ENCODE assay signal across 8 mouse cellular contexts in genomic region chr2:45112021-45112747, GRCm38 (mm10). TPM values are rescaled to one million over a fixed set of nuclear protein-coding genes. Genes with fewer than 3 reads are reported as not detected.
DNase-seq lines count a peak whose midpoint lies in the region; ATAC-seq and TF ChIP-seq lines count a peak whose summit lies in the region.

No protein-coding gene starts in this region.

- ATAC-seq in hindbrain, postnatal 0 days = no peak
- no peak for ATAC-seq in midbrain, embryonic 12.5 days (ENCODE audit: low FRiP score, low read depth)

- peaks cover 27% of the 10 kb centered on the region for H3K27me3 ChIP-seq in embryonic facial prominence, embryonic 10.5 days (replicated peaks; ENCODE audit: low read depth, poor library complexity, severe bottlenecking)
- H3K27me3 ChIP-seq in hindbrain, postnatal 0 days (ENCODE audit: insufficient read depth, low read length) = no peaks in the 10 kb centered on the region
- no peaks in the 10 kb centered on the region for H3K27me3 ChIP-seq in midbrain, embryonic 12.5 days

- intact Hi-C loops in left cerebral cortex, adult 2 months (cut with DNase I) = loop anchor here (5.0 to 10.0 kb wide), 6 partner anchors 540 to 1330 kb away; no protein-coding TSS in a partner anchor

- H3K4me3 ChIP-seq in left cerebral cortex, adult 2 months = peak overlapping the region; percentile 86
- peak overlapping the region; percentile 96 for H3K4me3 ChIP-seq in embryonic facial prominence, embryonic 10.5 days
- H3K4me3 ChIP-seq in hindbrain, postnatal 0 days (ENCODE audit: low read length) = peak overlapping the region; percentile 82
- H3K4me3 ChIP-seq in midbrain, embryonic 12.5 days = peak overlapping the region; percentile 99

- no peak for TF ChIP-seq CTCF in left cerebral cortex, adult 2 months (IDR thresholded peaks at IDR 0.05)
- no peak for TF ChIP-seq CTCF in hindbrain, postnatal 0 days (IDR thresholded peaks at IDR 0.05; ENCODE audit: low read depth)

- H3K9ac ChIP-seq in hindbrain, postnatal 0 days (replicated peaks; ENCODE audit: low read length) = peak overlapping the region; percentile 56
- peak overlapping the region; percentile 100 for H3K9ac ChIP-seq in midbrain, embryonic 12.5 days (replicated peaks)

- WGBS in embryonic facial prominence, embryonic 10.5 days = 3% methylated on average over 9 of the region's 9 CpGs
- 6% methylated on average over 9 of the region's 9 CpGs for WGBS in hindbrain, postnatal 0 days
- under 1% methylated on average over 9 of the region's 9 CpGs for WGBS in midbrain, embryonic 12.5 days

- H3K36me3 ChIP-seq in embryonic facial prominence, embryonic 10.5 days (replicated peaks) = no peaks in the 10 kb centered on the region
- H3K36me3 ChIP-seq in hindbrain, postnatal 0 days (ENCODE audit: insufficient read depth, low read length) = no peaks in the 10 kb centered on the region
- no peaks in the 10 kb centered on the region for H3K36me3 ChIP-seq in midbrain, embryonic 12.5 days

- peak overlapping the region; percentile 92 for H3K27ac ChIP-seq in left cerebral cortex, adult 2 months
- peak overlapping the region; percentile 99 for H3K27ac ChIP-seq in embryonic facial prominence, embryonic 10.5 days (replicated peaks)
- H3K27ac ChIP-seq in hindbrain, postnatal 0 days = peak overlapping the region; percentile 70
- H3K27ac ChIP-seq in midbrain, embryonic 12.5 days (replicated peaks) = peak overlapping the region; percentile 99

- H3K4me2 ChIP-seq in hindbrain, postnatal 0 days (ENCODE audit: low read depth, low read length) = peak overlapping the region; percentile 76
- peak overlapping the region; percentile 73 for H3K4me2 ChIP-seq in midbrain, embryonic 12.5 days (replicated peaks)

- peaks cover 69% of the 10 kb centered on the region for H3K4me1 ChIP-seq in embryonic facial prominence, embryonic 10.5 days
- H3K4me1 ChIP-seq in hindbrain, postnatal 0 days (ENCODE audit: insufficient read depth, low read length) = no peaks in the 10 kb centered on the region
- H3K4me1 ChIP-seq in midbrain, embryonic 12.5 days = peaks cover 38% of the 10 kb centered on the region

- peak in 1 of 2 experiments; percentile 6 for DNase-seq in left cerebral cortex, adult 2 months (ENCODE audit: extremely low spot score in 1 of 2, low spot score in 2 of 2)
- no peak for DNase-seq in left cerebral cortex, adult 11 months (ENCODE audit: low spot score)
- DNase-seq in embryonic facial prominence, embryonic 10.5 days (ENCODE audit: low spot score) = no peak
- no peak for DNase-seq in hindbrain, postnatal 0 days (ENCODE audit: low spot score)
- DNase-seq in cerebellum, postnatal 25 days = no peak
- no peak for DNase-seq in thymus, postnatal 10 days (ENCODE audit: low spot score in 2 of 2)
- DNase-seq in cerebellum, adult 18-20 months = no peak

- H3K9me3 ChIP-seq in embryonic facial prominence, embryonic 10.5 days = no peaks in the 10 kb centered on the region
- no peaks in the 10 kb centered on the region for H3K9me3 ChIP-seq in hindbrain, postnatal 0 days (ENCODE audit: low read length)
- H3K9me3 ChIP-seq in midbrain, embryonic 12.5 days = no peaks in the 10 kb centered on the region

RNA-seq across cellular contexts. Expression of gene Zeb2, which starts 5.0 kb away (rescaled TPM):
- 100 to 1,000 TPM; 156 to 181 TPM for total RNA-seq in left cerebral cortex, adult 2 months (2021)
- 20.9 and 27.8 TPM in 2 replicates for polyA plus RNA-seq in embryonic facial prominence, embryonic 10.5 days (2016; fragmentation: Nextera tagmentation; extraction: Ambion mirVana)
- total RNA-seq in hindbrain, postnatal 0 days (2014; rRNA removed) = 47.7 and 52.0 TPM in 2 replicates
- 21.4 and 21.9 TPM in 2 replicates for polyA plus RNA-seq in hindbrain, postnatal 0 days (2015; fragmentation: Nextera tagmentation; extraction: Ambion mirVana)
- polyA plus RNA-seq in midbrain, embryonic 12.5 days (2016; fragmentation: Nextera tagmentation; extraction: Ambion mirVana) = 66.6 and 68.7 TPM in 2 replicates
